Mouse (Mus musculus) adipose tissue, adult 10 weeks (tissue): Measurements from ENCODE around the gene Gars. TPM values are rescaled to one million over a fixed set of nuclear protein-coding genes. Genes with fewer than 3 reads are reported as not detected.

Experiments
- polyA plus RNA-seq: library from polyadenylated mRNA; stranded (reverse); fragments of 350-450 nt; fragmentation: Illumina TruSeq; extraction: RNeasy Lipid Tissue Mini Kit (QIAGEN cat#74804); gene quantifications from one replicate; pipeline ENCODE4 v1.2.3, GENCODE M21; 2014; ENCODE audit warnings: low read depth, low replicate concordance

The Gars gene
- 44.8 TPM for polyA plus RNA-seq

DNA sequence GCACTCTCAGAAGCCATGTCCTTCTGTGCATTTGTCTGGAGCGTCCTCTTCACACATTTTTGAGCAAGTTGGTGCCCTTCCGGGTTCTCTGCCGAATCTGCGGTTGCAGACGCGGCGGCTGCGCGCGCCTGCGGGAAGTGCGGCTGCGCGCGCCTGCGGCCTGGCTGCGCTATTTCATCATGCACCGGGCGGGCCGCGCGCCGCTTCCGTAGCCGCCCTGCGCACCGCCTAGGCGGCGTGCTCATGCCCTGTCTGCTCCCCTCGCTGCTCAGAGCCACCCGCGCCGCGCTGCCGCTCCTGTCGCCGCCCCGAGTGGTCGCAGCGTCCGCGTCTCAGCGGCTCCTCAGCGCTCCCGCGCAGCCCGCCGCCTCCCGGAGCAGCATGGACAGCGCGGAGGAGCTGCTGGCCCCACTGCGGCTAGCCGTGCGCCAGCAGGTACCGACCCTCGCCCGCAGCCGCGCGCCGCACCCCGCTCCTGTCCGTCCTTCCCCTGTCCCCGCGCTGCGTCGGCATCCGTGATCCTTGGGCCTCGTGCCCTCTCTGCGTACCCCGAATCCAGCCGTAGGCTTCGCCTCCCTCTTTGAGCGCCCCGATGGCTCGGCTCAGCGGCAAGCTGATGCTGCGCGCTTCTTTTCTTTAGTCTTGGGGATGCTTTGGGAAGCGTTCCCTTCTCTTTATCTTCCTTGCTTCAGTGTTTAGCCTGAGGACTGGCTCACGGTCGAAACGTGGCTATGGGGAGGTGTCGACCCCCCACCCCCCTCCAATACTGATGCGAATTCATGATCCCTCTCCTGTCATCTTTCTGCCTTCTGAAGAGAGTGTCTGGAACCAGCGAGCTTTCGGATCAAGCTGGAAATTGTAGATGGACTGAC, at the start of gene Gars:
TSS of gene Gars (plus strand) at position 209 of the 872 bp plus-strand sequence.

GRCm38 (mm10) chr6:54992734-54993260, 45.0 kb upstream of the Gars start, which contains the start of gene Ggct:
TSS of gene Ggct (minus strand) at chr6:54992950.

Other genes with a start within 250 kb of the Gars start
- gene Znrf2, start 221.1 kb upstream of the Gars start, polyA plus RNA-seq, result 29.3 TPM
- gene Nod1, start 65.4 kb upstream of the Gars start, polyA plus RNA-seq, result 16.8 TPM
- 47.1 TPM for gene Ggct, start 45.1 kb upstream of the Gars start, polyA plus RNA-seq
- gene Crhr2, start 95.0 kb downstream of the Gars start, polyA plus RNA-seq, result 0.36 TPM
- gene Inmt, start 137.0 kb downstream of the Gars start, polyA plus RNA-seq, result 238 TPM
- 12.7 TPM for gene Mindy4, start 165.4 kb downstream of the Gars start, polyA plus RNA-seq